ENCODE assay signal across 22 mouse cellular contexts in genomic region chr13:40705821-40706425, GRCm38 (mm10). TPM values are rescaled to one million over a fixed set of nuclear protein-coding genes. Genes with fewer than 3 reads are reported as not detected.
A peak's percentile ranks its signal among the peaks of the same experiment; 100 is the strongest.
DNase-seq lines count a peak whose midpoint lies in the region; ATAC-seq and TF ChIP-seq lines count a peak whose summit lies in the region.
"Had no signal": no experiment of that assay in that cellular context is flagged by ENCODE, and none has a peak within 500 bp of the region (broad histone marks: within the 10 kb centered on the region; RNA-seq: fewer than 3 reads in every experiment).

No protein-coding gene starts in this region.

- no peak for TF ChIP-seq EP300 in heart, adult 2 months (IDR thresholded peaks at IDR 0.05; ENCODE audit: insufficient read depth, low read depth, low read length)

- peaks cover 33% of the 10 kb centered on the region for H3K27me3 ChIP-seq in heart, adult 2 months (ENCODE audit: control insufficient read depth, insufficient read depth, low read length)
- H3K27me3 ChIP-seq in midbrain, embryonic 11.5 days (ENCODE audit: control insufficient read depth, insufficient read depth, low read length) = peaks cover 99% of the 10 kb centered on the region
- peaks cover 55% of the 10 kb centered on the region for H3K27me3 ChIP-seq in midbrain, embryonic 16.5 days (ENCODE audit: control insufficient read depth, insufficient read depth, low read depth, low read length)
- peaks cover 99% of the 10 kb centered on the region for H3K27me3 ChIP-seq in E14TG2a.4 (ENCODE audit: insufficient read depth, low read length)
- H3K27me3 ChIP-seq in embryonic facial prominence, embryonic 13.5 days = peaks cover 94% of the 10 kb centered on the region
- H3K27me3 ChIP-seq: Patski had no signal

- H3K4me1 ChIP-seq in heart, adult 2 months (ENCODE audit: control insufficient read depth, insufficient read depth, low read length) = no peaks in the 10 kb centered on the region
- peaks cover 11% of the 10 kb centered on the region for H3K4me1 ChIP-seq in midbrain, embryonic 11.5 days (ENCODE audit: control insufficient read depth, insufficient read depth, low read length)
- H3K4me1 ChIP-seq in midbrain, embryonic 16.5 days (ENCODE audit: control insufficient read depth, insufficient read depth, low read length) = peaks cover 6% of the 10 kb centered on the region; the same call in 1 of the 2 replicates
- H3K4me1 ChIP-seq in E14TG2a.4 (replicated peaks; ENCODE audit: low read depth, low read length) = peaks cover 87% of the 10 kb centered on the region
- H3K4me1 ChIP-seq in embryonic facial prominence, embryonic 13.5 days = peaks cover 65% of the 10 kb centered on the region

- no peaks in the 10 kb centered on the region for H3K79me2 ChIP-seq in heart, adult 2 months (replicated peaks; ENCODE audit: control insufficient read depth, insufficient read depth, low read length)

- TF ChIP-seq POLR2A in heart, adult 2 months (IDR thresholded peaks at IDR 0.05; ENCODE audit: insufficient read depth, low read depth, low read length) = no peak

- H3K36me3 ChIP-seq in heart, adult 2 months (ENCODE audit: control insufficient read depth, insufficient read depth, low read length) = no peaks in the 10 kb centered on the region
- no peaks in the 10 kb centered on the region for H3K36me3 ChIP-seq in midbrain, embryonic 11.5 days (ENCODE audit: control insufficient read depth, insufficient read depth, low read length)
- H3K36me3 ChIP-seq in midbrain, embryonic 16.5 days (ENCODE audit: control insufficient read depth, insufficient read depth, low read length) = no peaks in the 10 kb centered on the region
- H3K36me3 ChIP-seq in E14TG2a.4 (ENCODE audit: insufficient read depth, low read length) = no peaks in the 10 kb centered on the region
- H3K36me3 ChIP-seq in embryonic facial prominence, embryonic 13.5 days = no peaks in the 10 kb centered on the region
- H3K36me3 ChIP-seq: forebrain, embryonic 15.5 days; heart, embryonic 15.5 days had no signal

- 12% methylated on average over 4 of the region's 4 CpGs for WGBS in heart, adult 2 months
- 8% methylated on average over 4 of the region's 4 CpGs for WGBS in midbrain, embryonic 11.5 days
- WGBS in midbrain, embryonic 16.5 days = 8% methylated on average over 4 of the region's 4 CpGs
- 17% methylated on average over 4 of the region's 4 CpGs for WGBS in embryonic facial prominence, embryonic 13.5 days

- no peak for TF ChIP-seq CTCF in heart, adult 2 months (IDR thresholded peaks at IDR 0.05)
- TF ChIP-seq CTCF in E14TG2a.4 (conservative IDR thresholded peaks at IDR 0.05; ENCODE audit: low read length) = no peak

- no peak for ATAC-seq in midbrain, embryonic 11.5 days (ENCODE audit: low FRiP score)
- no peak for ATAC-seq in midbrain, embryonic 16.5 days
- ATAC-seq in embryonic facial prominence, embryonic 13.5 days (ENCODE audit: insufficient number of reproducible peaks, insufficient read depth, low FRiP score, low TSS enrichment, low read depth) = no peak
- ATAC-seq: activated CD4-positive, CD25-positive, alpha-beta regulatory T cell, adult 4 months; forebrain, embryonic 15.5 days; hindbrain, postnatal 0 days; Patski had no signal

- H3K9me3 ChIP-seq in midbrain, embryonic 11.5 days (ENCODE audit: control insufficient read depth, low read length) = no peaks in the 10 kb centered on the region
- H3K9me3 ChIP-seq in midbrain, embryonic 16.5 days (replicated peaks; ENCODE audit: control insufficient read depth, low read length, poor library complexity, severe bottlenecking) = no peaks in the 10 kb centered on the region
- H3K9me3 ChIP-seq in E14TG2a.4 (ENCODE audit: low read length) = no peaks in the 10 kb centered on the region; the same call in 1 of the 2 replicates
- H3K9me3 ChIP-seq in embryonic facial prominence, embryonic 13.5 days = no peaks in the 10 kb centered on the region
- H3K9me3 ChIP-seq: forebrain, embryonic 15.5 days; heart, embryonic 15.5 days had no signal

- H3K9ac ChIP-seq in heart, adult 2 months (ENCODE audit: low read depth, low read length) = no peak overlapping the region
- no peak overlapping the region for H3K9ac ChIP-seq in midbrain, embryonic 11.5 days (ENCODE audit: low read length)
- H3K9ac ChIP-seq in midbrain, embryonic 16.5 days (ENCODE audit: low read depth, low read length) = no peak overlapping the region
- H3K9ac ChIP-seq in embryonic facial prominence, embryonic 13.5 days = no peak overlapping the region
- H3K9ac ChIP-seq: forebrain, embryonic 15.5 days; heart, embryonic 15.5 days had no signal

- no peak overlapping the region for H3K4me3 ChIP-seq in heart, adult 2 months
- no peak overlapping the region for H3K4me3 ChIP-seq in midbrain, embryonic 11.5 days (ENCODE audit: low read depth, low read length)
- no peak overlapping the region for H3K4me3 ChIP-seq in midbrain, embryonic 16.5 days (ENCODE audit: low read depth, low read length)
- 0 out of 2 replicates have a peak overlapping the region, but pooled peaks have one; percentile 74 for H3K4me3 ChIP-seq in E14TG2a.4 (replicated peaks; ENCODE audit: low read length)
- H3K4me3 ChIP-seq in embryonic facial prominence, embryonic 13.5 days = no peak overlapping the region
- H3K4me3 ChIP-seq: forebrain, embryonic 15.5 days had no signal

- intact Hi-C loops in heart, adult 2 months (cut with DNase I) = no loop called here

- DNase-seq in heart, adult 11 months = peak; percentile 55
- no peak for DNase-seq in heart, adult 2 months
- DNase-seq in midbrain, embryonic 11.5 days (ENCODE audit: low spot score, missing footprints) = peak; percentile 93
- DNase-seq in left cerebral cortex, adult 11 months (ENCODE audit: low spot score) = no peak
- no peak for DNase-seq in layer of hippocampus, adult 8-10 months (ENCODE audit: low spot score in 2 of 2)
- DNase-seq: adrenal gland, adult 2 months; adrenal gland, postnatal 25 days; cerebellum, adult 18-20 months; cerebellum, adult 9-11 months; cerebellum, postnatal 36 days; gastrocnemius, postnatal 36 days; heart, adult 18-20 months; heart, postnatal 14 days had no signal

- no peak overlapping the region for H3K4me2 ChIP-seq in midbrain, embryonic 11.5 days
- no peak overlapping the region for H3K4me2 ChIP-seq in midbrain, embryonic 16.5 days (ENCODE audit: low read length)
- peak overlapping the region; percentile 67 for H3K4me2 ChIP-seq in embryonic facial prominence, embryonic 13.5 days
- H3K4me2 ChIP-seq: forebrain, embryonic 15.5 days had no signal

- no peak overlapping the region for H3K27ac ChIP-seq in heart, adult 2 months
- H3K27ac ChIP-seq in midbrain, embryonic 11.5 days (ENCODE audit: low read depth, low read length) = no peak overlapping the region
- H3K27ac ChIP-seq in midbrain, embryonic 16.5 days (ENCODE audit: low read length) = no peak overlapping the region
- peak overlapping the region; percentile 48 for H3K27ac ChIP-seq in embryonic facial prominence, embryonic 13.5 days
- H3K27ac ChIP-seq: forebrain, embryonic 15.5 days; heart, embryonic 15.5 days; hindbrain, postnatal 0 days had no signal

RNA-seq across cellular contexts. Expression of gene Tfap2a, which starts 32.3 kb away (rescaled TPM):
- total RNA-seq in heart, adult 2 months (2021) = under 1 TPM; 0.08 to 0.14 TPM
- 0.18 TPM in 1 of 2 replicates, not detected in the other for polyA plus RNA-seq in heart, adult 2 months (2012; rRNA removed)
- 3.0 and 4.7 TPM in 2 replicates for polyA plus RNA-seq in midbrain, embryonic 11.5 days (2014; fragmentation: Nextera tagmentation; extraction: Ambion mirVana)
- polyA plus RNA-seq in midbrain, embryonic 16.5 days (2015; fragmentation: Nextera tagmentation; extraction: Ambion mirVana) = 2.3 and 2.8 TPM in 2 replicates
- polyA plus RNA-seq in embryonic facial prominence, embryonic 13.5 days (2015; fragmentation: Nextera tagmentation; extraction: Ambion mirVana) = 17.5 and 20.5 TPM in 2 replicates
- total RNA-seq in layer of hippocampus, adult 8-10 months (2022) = under 1 TPM; 0.27 to 0.45 (median 0.30) TPM
- total RNA-seq: gastrocnemius, postnatal 36 days; hematopoietic stem cell, adult 5-6 weeks had no signal
- polyA plus RNA-seq: activated CD4-positive, CD25-positive, alpha-beta regulatory T cell, adult 4 months had no signal

Comparison
In these comparisons a context has a peak if more than half of its experiments do, and no peak if none do; other contexts are left out.
1. DNase-seq: peak in heart, adult 11 months (single experiment) and midbrain, embryonic 11.5 days (single experiment); none in heart, adult 2 months (0 of 2), left cerebral cortex, adult 11 months (single experiment) and layer of hippocampus, adult 8-10 months (0 of 2).